Mouse (Mus musculus): ENCODE measurements at regions not wholly inside any gene's neighbourhood (a gene's known extent, or its start where the extent isn't known, plus 50 kb on each side); places are given as distances from the start of the nearest gene placed in this dataset.

DNA sequence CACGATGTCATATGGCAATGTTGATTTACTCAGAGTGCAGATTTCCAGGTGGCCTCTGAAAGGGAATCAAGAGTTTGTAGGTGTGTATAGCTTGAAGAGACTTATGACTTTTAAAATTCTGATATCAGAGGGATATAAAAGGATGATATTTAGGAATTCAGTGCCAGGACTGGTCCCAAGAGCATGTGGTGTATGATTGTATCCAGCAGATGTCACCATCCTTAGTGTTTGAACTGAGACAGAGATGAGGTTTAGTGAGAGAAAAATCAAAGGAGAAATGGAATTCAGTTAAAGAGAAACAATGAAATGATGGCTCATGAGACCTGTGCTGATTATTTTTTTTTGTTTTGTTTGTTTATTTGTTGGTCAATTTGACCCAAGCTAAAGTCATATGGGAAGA lies 94.4 kb upstream of the Agtr2 start:
- TF ChIP-seq CTCF (IDR thresholded peaks at IDR 0.05) (no peak), EP300 (IDR thresholded peaks at IDR 0.05) (no peak)

Measured in lung, postnatal 0 days (tissue).